ENCODE assay signal across 9 mouse cellular contexts in genomic region chr6:144339006-144339405, GRCm38 (mm10).
DNase-seq lines count a peak whose midpoint lies in the region; ATAC-seq and TF ChIP-seq lines count a peak whose summit lies in the region.
"Had no signal": no experiment of that assay in that cellular context is flagged by ENCODE, and none has a peak within 500 bp of the region (broad histone marks: within the 10 kb centered on the region; RNA-seq: fewer than 3 reads in every experiment).

No protein-coding gene starts in this region.

- WGBS in forebrain, embryonic 11.5 days: 67% methylated on average over 13 of the region's 13 CpGs
- WGBS in forebrain, embryonic 12.5 days: 67% methylated on average over 13 of the region's 13 CpGs
- WGBS in liver, embryonic 14.5 days (ENCODE audit: insufficient replicate concordance): 65% methylated on average over 13 of the region's 13 CpGs
- WGBS in liver, embryonic 12.5 days (ENCODE audit: insufficient replicate concordance): 60% methylated on average over 13 of the region's 13 CpGs
- WGBS in forebrain, postnatal 0 days: 60% methylated on average over 13 of the region's 13 CpGs

- H3K9me3 ChIP-seq in forebrain, embryonic 11.5 days (ENCODE audit: control insufficient read depth, low read length): peaks cover 4% of the 10 kb centered on the region; the same call in 1 of the 2 replicates
- H3K9me3 ChIP-seq in forebrain, embryonic 12.5 days: peaks cover 8% of the 10 kb centered on the region; the same call in 1 of the 2 replicates
- H3K9me3 ChIP-seq in liver, embryonic 14.5 days (ENCODE audit: control insufficient read depth, low read length): no peaks in the 10 kb centered on the region
- peaks cover 7% of the 10 kb centered on the region; the same call in 1 of the 2 replicates for H3K9me3 ChIP-seq in liver, embryonic 12.5 days (replicated peaks)
- no peaks in the 10 kb centered on the region for H3K9me3 ChIP-seq in forebrain, postnatal 0 days (ENCODE audit: low read length)

- H3K27me3 ChIP-seq in forebrain, embryonic 11.5 days (ENCODE audit: control insufficient read depth, insufficient read depth, low read length): no peaks in the 10 kb centered on the region
- peaks cover 11% of the 10 kb centered on the region; the same call in 1 of the 2 replicates for H3K27me3 ChIP-seq in forebrain, embryonic 12.5 days
- H3K27me3 ChIP-seq in liver, embryonic 14.5 days (ENCODE audit: control insufficient read depth, insufficient read depth, low read length): no peaks in the 10 kb centered on the region
- H3K27me3 ChIP-seq in liver, embryonic 12.5 days (replicated peaks): no peaks in the 10 kb centered on the region
- H3K27me3 ChIP-seq in forebrain, postnatal 0 days (ENCODE audit: insufficient read depth, low read length): no peaks in the 10 kb centered on the region
- H3K27me3 ChIP-seq: limb, embryonic 13.5 days had no signal

- TF ChIP-seq EP300 in liver, embryonic 14.5 days (IDR thresholded peaks at IDR 0.05; ENCODE audit: low read depth): no peak

- no peak overlapping the region for H3K4me3 ChIP-seq in forebrain, embryonic 11.5 days (ENCODE audit: low read depth, low read length)
- no peak overlapping the region for H3K4me3 ChIP-seq in forebrain, embryonic 12.5 days (replicated peaks)
- H3K4me3 ChIP-seq in liver, embryonic 14.5 days (ENCODE audit: insufficient read depth in 1 of 2, low read depth in 2 of 2, low read length in 2 of 2): no peak overlapping the region
- H3K4me3 ChIP-seq in liver, embryonic 12.5 days: no peak overlapping the region
- no peak overlapping the region for H3K4me3 ChIP-seq in forebrain, postnatal 0 days (ENCODE audit: low read depth, low read length)
- H3K4me3 ChIP-seq: limb, embryonic 13.5 days had no signal

- H3K4me2 ChIP-seq in forebrain, embryonic 11.5 days (ENCODE audit: low read depth, low read length, severe bottlenecking): no peak overlapping the region
- H3K4me2 ChIP-seq in forebrain, embryonic 12.5 days: no peak overlapping the region
- no peak overlapping the region for H3K4me2 ChIP-seq in liver, embryonic 14.5 days (ENCODE audit: low read depth)
- no peak overlapping the region for H3K4me2 ChIP-seq in liver, embryonic 12.5 days
- no peak overlapping the region for H3K4me2 ChIP-seq in forebrain, postnatal 0 days (ENCODE audit: low read depth)
- H3K4me2 ChIP-seq: limb, embryonic 13.5 days had no signal

- TF ChIP-seq CTCF in liver, embryonic 14.5 days (IDR thresholded peaks at IDR 0.05; ENCODE audit: low read depth): 0 out of 2 replicates have a peak, but pooled peaks have one; percentile 26
- TF ChIP-seq CTCF in forebrain, postnatal 0 days (IDR thresholded peaks at IDR 0.05; ENCODE audit: low read depth): peak; percentile 79

- H3K36me3 ChIP-seq in forebrain, embryonic 11.5 days (ENCODE audit: control insufficient read depth, insufficient read depth, low read length): no peaks in the 10 kb centered on the region; the same call in 1 of the 2 replicates
- no peaks in the 10 kb centered on the region for H3K36me3 ChIP-seq in forebrain, embryonic 12.5 days (replicated peaks)
- H3K36me3 ChIP-seq in liver, embryonic 14.5 days (replicated peaks; ENCODE audit: control insufficient read depth, insufficient read depth, low read depth): no peaks in the 10 kb centered on the region
- H3K36me3 ChIP-seq in liver, embryonic 12.5 days: no peaks in the 10 kb centered on the region
- no peaks in the 10 kb centered on the region for H3K36me3 ChIP-seq in forebrain, postnatal 0 days (ENCODE audit: insufficient read depth)
- H3K36me3 ChIP-seq: limb, embryonic 13.5 days had no signal

- peaks cover 6% of the 10 kb centered on the region; the same call in 1 of the 2 replicates for H3K4me1 ChIP-seq in forebrain, embryonic 11.5 days (replicated peaks; ENCODE audit: control insufficient read depth, insufficient read depth, low read length)
- H3K4me1 ChIP-seq in forebrain, embryonic 12.5 days: peaks cover 26% of the 10 kb centered on the region
- H3K4me1 ChIP-seq in liver, embryonic 14.5 days (replicated peaks; ENCODE audit: control insufficient read depth in 2 of 2, insufficient read depth in 2 of 2, low read length in 1 of 2): no peaks in the 10 kb centered on the region
- no peaks in the 10 kb centered on the region for H3K4me1 ChIP-seq in liver, embryonic 12.5 days
- peaks cover 16% of the 10 kb centered on the region for H3K4me1 ChIP-seq in forebrain, postnatal 0 days (ENCODE audit: insufficient read depth)
- H3K4me1 ChIP-seq: limb, embryonic 13.5 days had no signal

- DNase-seq in forebrain, embryonic 11.5 days (ENCODE audit: low spot score): peak; percentile 56
- no peak for DNase-seq in liver, embryonic 14.5 days (ENCODE audit: low read depth in 3 of 3, low spot score in 3 of 3)
- DNase-seq in forebrain, postnatal 0 days: peak; percentile 72
- DNase-seq in right cerebral cortex, postnatal 10 days (ENCODE audit: low spot score in 2 of 2): peak; percentile 46 to 56
- DNase-seq in urinary bladder, adult 18-20 months (ENCODE audit: low spot score in 2 of 2): no peak

- no peak for ATAC-seq in forebrain, embryonic 11.5 days (replicated peaks; ENCODE audit: low FRiP score)
- no peak for ATAC-seq in forebrain, embryonic 12.5 days (ENCODE audit: low FRiP score)
- ATAC-seq in liver, embryonic 14.5 days (ENCODE audit: insufficient read depth): no peak
- no peak for ATAC-seq in liver, embryonic 12.5 days
- no peak for ATAC-seq in forebrain, postnatal 0 days
- no peak for ATAC-seq in erythroblast, adult 5-6 weeks (replicated peaks; ENCODE audit: low FRiP score, poor library complexity, severe bottlenecking)

- no peak overlapping the region for H3K9ac ChIP-seq in forebrain, embryonic 11.5 days (ENCODE audit: low read length)
- H3K9ac ChIP-seq in forebrain, embryonic 12.5 days: no peak overlapping the region
- H3K9ac ChIP-seq in liver, embryonic 14.5 days (replicated peaks): no peak overlapping the region
- H3K9ac ChIP-seq in liver, embryonic 12.5 days: no peak overlapping the region
- no peak overlapping the region for H3K9ac ChIP-seq in forebrain, postnatal 0 days
- H3K9ac ChIP-seq: limb, embryonic 13.5 days had no signal

- no peak overlapping the region for H3K27ac ChIP-seq in forebrain, embryonic 11.5 days (ENCODE audit: low read depth, low read length)
- H3K27ac ChIP-seq in forebrain, embryonic 12.5 days: no peak overlapping the region
- H3K27ac ChIP-seq in liver, embryonic 14.5 days: no peak overlapping the region
- H3K27ac ChIP-seq in liver, embryonic 12.5 days: no peak overlapping the region
- no peak overlapping the region for H3K27ac ChIP-seq in forebrain, postnatal 0 days (ENCODE audit: low read depth, low read length)
- H3K27ac ChIP-seq: limb, embryonic 13.5 days had no signal

Comparison
In these comparisons a context has a peak if more than half of its experiments do, and no peak if none do; other contexts are left out.
1. DNase-seq: peak in forebrain, embryonic 11.5 days (single experiment), forebrain, postnatal 0 days (single experiment) and right cerebral cortex, postnatal 10 days (2 of 2); none in liver, embryonic 14.5 days (0 of 3) and urinary bladder, adult 18-20 months (0 of 2).